Mouse (Mus musculus): ENCODE data around the gene Hist2h2aa1.

GRCm38 (mm10) chr3:96264404-96264949 is 19.2 kb downstream of the Hist2h2aa1 start:
- TF ChIP-seq POLR2A (IDR thresholded peaks at IDR 0.05; ENCODE audit: borderline replicate concordance, extremely low read depth, low read depth, low read length) (no peak), CTCF (IDR thresholded peaks at IDR 0.05; ENCODE audit: insufficient read depth, low read length) (no peak)

All from lung, adult 2 months (tissue).